ENCODE assay signal across 30 mouse cellular contexts in the genomic region with DNA sequence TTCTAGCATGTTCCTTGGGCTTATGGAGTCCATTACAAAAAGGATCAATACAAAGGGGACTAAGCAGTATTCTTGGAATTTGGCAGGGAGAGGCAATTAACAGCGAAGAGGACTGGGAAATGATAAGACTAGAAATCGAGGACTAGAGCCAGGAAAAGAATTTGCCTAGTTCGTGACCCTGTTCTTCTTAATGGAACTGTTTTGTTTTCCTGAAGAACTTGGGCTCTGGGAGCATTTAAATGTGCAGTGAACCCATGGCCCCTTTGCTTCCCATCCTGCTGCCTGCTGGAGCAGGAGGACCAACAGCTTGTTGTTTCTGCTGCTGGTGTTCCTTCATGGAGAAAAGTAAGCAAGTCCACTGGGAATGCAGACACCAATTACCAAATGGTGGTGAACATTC. TPM values are rescaled to one million over a fixed set of nuclear protein-coding genes. Genes with fewer than 3 reads are reported as not detected.
A peak's percentile ranks its signal among the peaks of the same experiment; 100 is the strongest.
DNase-seq lines count a peak whose midpoint lies in the region; ATAC-seq and TF ChIP-seq lines count a peak whose summit lies in the region.
"Had no signal": no experiment of that assay in that cellular context is flagged by ENCODE, and none has a peak within 500 bp of the region (broad histone marks: within the 10 kb centered on the region; RNA-seq: fewer than 3 reads in every experiment).

No protein-coding gene starts in this region.

- no peaks in the 10 kb centered on the region for H3K36me3 ChIP-seq in heart, adult 2 months (ENCODE audit: control insufficient read depth, insufficient read depth, low read length)
- H3K36me3 ChIP-seq in heart, embryonic 12.5 days = no peaks in the 10 kb centered on the region
- H3K36me3 ChIP-seq in kidney, adult 2 months (ENCODE audit: control insufficient read depth, insufficient read depth, low read length) = no peaks in the 10 kb centered on the region
- H3K36me3 ChIP-seq in lung, embryonic 15.5 days = no peaks in the 10 kb centered on the region
- H3K36me3 ChIP-seq in forebrain, embryonic 15.5 days = no peaks in the 10 kb centered on the region
- H3K36me3 ChIP-seq: embryonic facial prominence, embryonic 13.5 days; forebrain, embryonic 10.5 days; hindbrain, embryonic 12.5 days; intestine, embryonic 15.5 days; limb, embryonic 12.5 days; liver, embryonic 12.5 days; neural tube, embryonic 12.5 days had no signal

- no peak overlapping the region for H3K4me2 ChIP-seq in heart, embryonic 12.5 days
- H3K4me2 ChIP-seq in lung, embryonic 15.5 days = no peak overlapping the region
- H3K4me2 ChIP-seq in forebrain, embryonic 15.5 days (replicated peaks) = no peak overlapping the region
- H3K4me2 ChIP-seq: embryonic facial prominence, embryonic 13.5 days; hindbrain, embryonic 12.5 days; intestine, embryonic 15.5 days; limb, embryonic 12.5 days; liver, embryonic 12.5 days; midbrain, embryonic 11.5 days; neural tube, embryonic 12.5 days had no signal

- 23% methylated on average over 3 of the region's 3 CpGs for WGBS in heart, adult 2 months
- 32% methylated on average over 3 of the region's 3 CpGs for WGBS in heart, embryonic 12.5 days
- WGBS in kidney, adult 2 months = 59% methylated on average over 3 of the region's 3 CpGs
- WGBS in lung, embryonic 15.5 days = 27% methylated on average over 3 of the region's 3 CpGs
- WGBS in forebrain, embryonic 15.5 days = 44% methylated on average over 3 of the region's 3 CpGs

- no peaks in the 10 kb centered on the region for H3K79me2 ChIP-seq in heart, adult 2 months (replicated peaks; ENCODE audit: control insufficient read depth, insufficient read depth, low read length)

- H3K4me1 ChIP-seq in heart, adult 2 months (ENCODE audit: control insufficient read depth, insufficient read depth, low read length) = no peaks in the 10 kb centered on the region
- H3K4me1 ChIP-seq in heart, embryonic 12.5 days (replicated peaks) = peaks cover 6% of the 10 kb centered on the region
- peaks cover 6% of the 10 kb centered on the region for H3K4me1 ChIP-seq in kidney, adult 2 months (ENCODE audit: control insufficient read depth, insufficient read depth, low read length)
- H3K4me1 ChIP-seq in lung, embryonic 15.5 days = peaks cover 32% of the 10 kb centered on the region
- no peaks in the 10 kb centered on the region for H3K4me1 ChIP-seq in forebrain, embryonic 15.5 days
- H3K4me1 ChIP-seq: forebrain, embryonic 10.5 days; hindbrain, embryonic 12.5 days; limb, embryonic 12.5 days; neural tube, embryonic 12.5 days had no signal

- intact Hi-C loops in heart, adult 2 months (cut with DNase I) = no loop called here

- no peaks in the 10 kb centered on the region for H3K27me3 ChIP-seq in heart, adult 2 months (ENCODE audit: control insufficient read depth, insufficient read depth, low read length)
- no peaks in the 10 kb centered on the region for H3K27me3 ChIP-seq in heart, embryonic 12.5 days (replicated peaks)
- no peaks in the 10 kb centered on the region for H3K27me3 ChIP-seq in kidney, adult 2 months (replicated peaks; ENCODE audit: control insufficient read depth, insufficient read depth, low read length)
- no peaks in the 10 kb centered on the region for H3K27me3 ChIP-seq in lung, embryonic 15.5 days
- no peaks in the 10 kb centered on the region for H3K27me3 ChIP-seq in forebrain, embryonic 15.5 days
- H3K27me3 ChIP-seq: embryonic facial prominence, embryonic 13.5 days; hindbrain, embryonic 12.5 days; intestine, embryonic 15.5 days; limb, embryonic 12.5 days; liver, embryonic 12.5 days; neural tube, embryonic 12.5 days had no signal

- ATAC-seq in heart, embryonic 12.5 days (ENCODE audit: insufficient number of reproducible peaks, low FRiP score) = no peak
- no peak for ATAC-seq in lung, embryonic 15.5 days (ENCODE audit: borderline replicate concordance, extremely low read depth, low FRiP score, low TSS enrichment)
- ATAC-seq in forebrain, embryonic 15.5 days (replicated peaks) = no peak
- ATAC-seq: forebrain, embryonic 16.5 days; hindbrain, postnatal 0 days; intestine, embryonic 15.5 days; liver, embryonic 12.5 days; midbrain, embryonic 16.5 days had no signal

- H3K9ac ChIP-seq in heart, adult 2 months (ENCODE audit: low read depth, low read length) = no peak overlapping the region
- H3K9ac ChIP-seq in heart, embryonic 12.5 days = no peak overlapping the region
- H3K9ac ChIP-seq in lung, embryonic 15.5 days = no peak overlapping the region
- no peak overlapping the region for H3K9ac ChIP-seq in forebrain, embryonic 15.5 days (replicated peaks)
- H3K9ac ChIP-seq: embryonic facial prominence, embryonic 13.5 days; hindbrain, embryonic 12.5 days; intestine, embryonic 15.5 days; limb, embryonic 12.5 days; liver, embryonic 12.5 days; neural tube, embryonic 12.5 days had no signal

- 0 out of 2 replicates have a peak overlapping the region, but pooled peaks have one; percentile 28 for H3K27ac ChIP-seq in heart, adult 2 months
- no peak overlapping the region for H3K27ac ChIP-seq in heart, embryonic 12.5 days (ENCODE audit: poor library complexity, severe bottlenecking)
- peak overlapping the region; percentile 43 for H3K27ac ChIP-seq in kidney, adult 2 months (ENCODE audit: insufficient read depth, low read depth, low read length)
- peak overlapping the region; percentile 31; the same call in 1 of the 2 replicates for H3K27ac ChIP-seq in lung, embryonic 15.5 days
- no peak overlapping the region for H3K27ac ChIP-seq in forebrain, embryonic 15.5 days (replicated peaks)
- H3K27ac ChIP-seq: embryonic facial prominence, embryonic 13.5 days; forebrain, embryonic 10.5 days; hindbrain, embryonic 12.5 days; hindbrain, postnatal 0 days; intestine, embryonic 15.5 days; limb, embryonic 12.5 days; liver, embryonic 12.5 days; neural tube, embryonic 12.5 days; stomach, postnatal 0 days had no signal

- TF ChIP-seq CTCF in heart, adult 2 months (IDR thresholded peaks at IDR 0.05) = no peak
- no peak for TF ChIP-seq CTCF in kidney, adult 2 months (conservative IDR thresholded peaks at IDR 0.05; ENCODE audit: insufficient read depth, insufficient read length, low read depth, low read length)

- no peak for TF ChIP-seq POLR2A in heart, adult 2 months (IDR thresholded peaks at IDR 0.05; ENCODE audit: insufficient read depth, low read depth, low read length)
- no peak for TF ChIP-seq POLR2A in kidney, adult 2 months (IDR thresholded peaks at IDR 0.05; ENCODE audit: low read depth, low read length)

- no peak overlapping the region for H3K4me3 ChIP-seq in heart, adult 2 months
- H3K4me3 ChIP-seq in heart, embryonic 12.5 days = no peak overlapping the region
- H3K4me3 ChIP-seq in kidney, adult 2 months (ENCODE audit: insufficient read depth, low read depth, low read length) = no peak overlapping the region
- no peak overlapping the region for H3K4me3 ChIP-seq in lung, embryonic 15.5 days
- H3K4me3 ChIP-seq in forebrain, embryonic 15.5 days = no peak overlapping the region
- H3K4me3 ChIP-seq: embryonic facial prominence, embryonic 13.5 days; forebrain, embryonic 10.5 days; hindbrain, embryonic 12.5 days; intestine, embryonic 15.5 days; limb, embryonic 12.5 days; liver, embryonic 12.5 days; myocyte; neural tube, embryonic 12.5 days had no signal

- no peak for TF ChIP-seq EP300 in heart, adult 2 months (IDR thresholded peaks at IDR 0.05; ENCODE audit: insufficient read depth, low read depth, low read length)

- no peaks in the 10 kb centered on the region for H3K9me3 ChIP-seq in heart, embryonic 12.5 days (replicated peaks)
- H3K9me3 ChIP-seq in lung, embryonic 15.5 days = no peaks in the 10 kb centered on the region
- no peaks in the 10 kb centered on the region for H3K9me3 ChIP-seq in forebrain, embryonic 15.5 days
- H3K9me3 ChIP-seq: embryonic facial prominence, embryonic 13.5 days; hindbrain, embryonic 12.5 days; intestine, embryonic 15.5 days; liver, embryonic 12.5 days had no signal

- no peak for DNase-seq in heart, adult 2 months
- DNase-seq in kidney, adult 2 months = peak; percentile 51
- no peak for DNase-seq in kidney, postnatal 4 days
- no peak for DNase-seq in lung, postnatal 25 days (ENCODE audit: low spot score)
- peak; percentile 13 to 50 for DNase-seq in kidney, postnatal 25 days
- DNase-seq: adrenal gland, postnatal 25 days; cerebellum, adult 11-12 months; cerebellum, adult 9-11 months; embryo, embryonic 11 days; lung, adult 18-20 months; lung, postnatal 36 days; right cerebral cortex, postnatal 4 days; thymus, postnatal 4 days had no signal

RNA-seq across cellular contexts. Expression of gene Gna14, which starts 15.3 kb away (rescaled TPM):
- total RNA-seq in heart, adult 2 months (2021) = under 1 TPM; 0.26 to 0.89 TPM
- 0.44 and 0.45 TPM in 2 replicates for polyA plus RNA-seq in heart, adult 2 months (2012; rRNA removed)
- 0.49 and 0.79 TPM in 2 replicates for polyA plus RNA-seq in heart, embryonic 12.5 days (2016; fragmentation: Nextera tagmentation; extraction: Ambion mirVana)
- 8.2 and 8.6 TPM in 2 replicates for polyA plus RNA-seq in kidney, adult 2 months (2012; rRNA removed)
- 12.4 TPM in 2 replicates for polyA plus RNA-seq in lung, embryonic 15.5 days (2015; fragmentation: Nextera tagmentation; extraction: Ambion mirVana)
- polyA plus RNA-seq in forebrain, embryonic 15.5 days (2015; fragmentation: Nextera tagmentation; extraction: Ambion mirVana) = 1.3 TPM in 2 replicates
- total RNA-seq: MEL had no signal

Comparison
In these comparisons a context has a peak if more than half of its experiments do, and no peak if none do; other contexts are left out.
1. DNase-seq: peak in kidney, adult 2 months (single experiment) and kidney, postnatal 25 days (2 of 2); none in heart, adult 2 months (0 of 2), kidney, postnatal 4 days (0 of 2) and lung, postnatal 25 days (single experiment).
2. H3K27ac ChIP-seq: peak in heart, adult 2 months (single experiment), kidney, adult 2 months (single experiment) and lung, embryonic 15.5 days (single experiment); none in heart, embryonic 12.5 days (single experiment) and forebrain, embryonic 15.5 days (single experiment).